Mouse (Mus musculus): Measurements from ENCODE around the gene Gpr180.
"Not testable (repeated sequence)": the region's sequence is repeated elsewhere in the genome, so short reads cannot be mapped to it uniquely, and the experiment has no call there.

Gpr180 gene

GRCm38 (mm10) chr14:118136744-118137452, at the start of gene Gpr180:
TSS of gene Gpr180 (plus strand) at chr14:118137158.
- peak; percentile 98 for DNase-seq (ENCODE audit: inconsistent ontology term)

- DNase-seq (ENCODE audit: inconsistent ontology term) = no peak
Measured at GRCm38 (mm10) chr14:118088437-118089207, 48.3 kb upstream of the Gpr180 start.

GRCm38 (mm10) chr14:118089215-118089805, 47.6 kb upstream of the Gpr180 start:
- peak; percentile 93 for DNase-seq (ENCODE audit: inconsistent ontology term)

- peak; percentile 47 for DNase-seq (ENCODE audit: inconsistent ontology term)
Measured at GRCm38 (mm10) chr14:118089806-118090392, 47.1 kb upstream of the Gpr180 start.

GRCm38 (mm10) chr14:118098265-118098664, 38.7 kb upstream of the Gpr180 start:
- no peak for DNase-seq (ENCODE audit: inconsistent ontology term)

GRCm38 (mm10) chr14:118101227-118101990, 35.5 kb upstream of the Gpr180 start:
- no peak for DNase-seq (ENCODE audit: inconsistent ontology term)

GRCm38 (mm10) chr14:118107479-118107878, 29.5 kb upstream of the Gpr180 start:
- not testable (repeated sequence) for DNase-seq (ENCODE audit: inconsistent ontology term)

GRCm38 (mm10) chr14:118113116-118113515, 23.8 kb upstream of the Gpr180 start:
- no peak for DNase-seq (ENCODE audit: inconsistent ontology term)

- peak; percentile 62 for DNase-seq (ENCODE audit: inconsistent ontology term)
Measured at GRCm38 (mm10) chr14:118124129-118124528, 12.8 kb upstream of the Gpr180 start.

- no peak for DNase-seq (ENCODE audit: inconsistent ontology term)
Measured at GRCm38 (mm10) chr14:118124771-118125170, 12.2 kb upstream of the Gpr180 start.

- DNase-seq (ENCODE audit: inconsistent ontology term) = no peak
Measured at GRCm38 (mm10) chr14:118126301-118126700, 10.7 kb upstream of the Gpr180 start.

- no peak for DNase-seq (ENCODE audit: inconsistent ontology term)
Measured at GRCm38 (mm10) chr14:118131472-118131871, 5.5 kb upstream of the Gpr180 start.

- no peak for DNase-seq (ENCODE audit: inconsistent ontology term)
Measured at GRCm38 (mm10) chr14:118131931-118132641, 4.9 kb upstream of the Gpr180 start.

- peak; percentile 97 for DNase-seq (ENCODE audit: inconsistent ontology term)
Measured at GRCm38 (mm10) chr14:118132642-118132977, 4.3 kb upstream of the Gpr180 start, which contains the start of gene Tgds. TSS of gene Tgds (minus strand) at chr14:118132755.

- no peak for DNase-seq (ENCODE audit: inconsistent ontology term)
Measured at GRCm38 (mm10) chr14:118137487-118137886, 529 bp downstream of the Gpr180 start.

- DNase-seq (ENCODE audit: inconsistent ontology term) = no peak
Measured at GRCm38 (mm10) chr14:118142283-118142682, 5.3 kb downstream of the Gpr180 start.

GRCm38 (mm10) chr14:118148046-118148445, 11.1 kb downstream of the Gpr180 start:
- no peak for DNase-seq (ENCODE audit: inconsistent ontology term)

GRCm38 (mm10) chr14:118148554-118148953, 11.6 kb downstream of the Gpr180 start:
- no peak for DNase-seq (ENCODE audit: inconsistent ontology term)

GRCm38 (mm10) chr14:118150656-118151551, 13.9 kb downstream of the Gpr180 start:
- DNase-seq (ENCODE audit: inconsistent ontology term) = no peak
